Mouse (Mus musculus): Measurements from ENCODE around the gene Jag1.

Gene Jag1

DNA sequence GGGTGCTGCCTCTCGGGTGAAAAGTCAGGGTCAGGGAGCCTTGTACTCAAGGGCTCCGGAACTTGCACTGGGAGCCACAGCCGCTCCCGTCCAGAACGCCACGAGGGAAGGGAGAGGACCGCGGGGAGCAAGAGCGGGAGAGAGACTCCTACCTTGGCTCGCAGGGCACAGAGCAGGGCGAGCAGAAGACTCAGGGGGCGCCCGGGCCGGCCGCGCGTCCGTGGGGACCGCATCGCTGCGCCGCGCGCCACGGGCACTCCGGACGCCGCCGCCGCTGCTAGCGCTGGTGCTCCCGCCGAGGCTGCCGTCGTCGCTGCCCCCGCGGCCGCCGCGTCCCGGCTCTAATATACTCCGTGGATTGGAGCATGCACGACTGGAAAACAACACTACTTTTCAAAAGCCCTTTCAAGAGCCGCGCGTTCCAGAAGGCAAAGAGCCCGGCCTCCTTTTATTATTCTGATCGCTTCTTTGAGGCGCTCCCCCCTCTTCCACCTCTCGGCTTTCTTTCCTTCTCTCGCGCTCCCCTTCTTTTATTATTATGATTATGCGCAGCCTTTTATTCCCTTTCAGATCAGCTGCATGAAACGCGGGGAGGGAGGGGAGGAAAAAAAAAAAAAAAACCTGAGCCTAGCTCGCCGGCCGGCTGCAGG is at the start of gene Jag1:
TSS of gene Jag1 (minus strand) at position 620 of the 650 bp plus-strand sequence.
- DNase-seq (ENCODE audit: low read depth, low spot score): no peak

DNA sequence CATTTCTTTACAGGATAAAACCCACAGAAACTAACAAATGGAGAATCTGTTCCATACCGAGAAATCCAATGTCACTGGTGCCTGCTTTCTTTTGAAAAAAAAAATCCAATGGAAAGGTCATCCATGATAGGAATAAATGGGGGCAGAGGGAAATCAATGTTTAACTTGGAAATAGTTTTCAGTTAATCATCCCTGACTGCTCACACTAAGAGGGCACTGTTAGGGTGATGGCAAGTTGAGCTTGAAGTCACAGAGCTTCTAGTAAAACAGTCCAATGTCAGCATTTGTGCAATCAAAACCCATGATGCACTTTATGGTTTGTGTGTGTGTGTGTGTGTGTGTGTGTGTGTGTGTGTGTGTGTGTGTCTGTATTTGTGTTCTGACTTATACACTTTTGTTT is 39.6 kb upstream of the Jag1 start:
- no peak for DNase-seq (ENCODE audit: low read depth, low spot score)

DNA sequence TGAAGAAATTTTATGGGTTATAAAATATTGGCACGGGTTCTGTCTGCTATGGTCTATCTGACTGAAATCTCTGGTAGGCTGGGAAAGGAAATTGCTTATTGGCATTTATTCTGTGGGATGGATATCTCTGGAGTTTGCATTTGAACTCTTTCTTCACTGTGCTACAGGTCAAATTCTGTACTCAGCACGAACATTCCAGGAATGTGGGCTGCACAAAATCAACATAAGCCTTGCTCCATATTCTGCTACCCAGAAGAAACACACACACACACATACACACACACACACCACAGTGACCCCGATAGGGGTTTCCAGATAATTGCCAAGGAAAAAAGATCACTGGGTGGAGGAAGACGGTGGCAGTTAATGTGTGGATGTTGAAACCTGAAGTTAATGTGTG is 37.4 kb upstream of the Jag1 start:
- DNase-seq (ENCODE audit: low read depth, low spot score): no peak

DNA sequence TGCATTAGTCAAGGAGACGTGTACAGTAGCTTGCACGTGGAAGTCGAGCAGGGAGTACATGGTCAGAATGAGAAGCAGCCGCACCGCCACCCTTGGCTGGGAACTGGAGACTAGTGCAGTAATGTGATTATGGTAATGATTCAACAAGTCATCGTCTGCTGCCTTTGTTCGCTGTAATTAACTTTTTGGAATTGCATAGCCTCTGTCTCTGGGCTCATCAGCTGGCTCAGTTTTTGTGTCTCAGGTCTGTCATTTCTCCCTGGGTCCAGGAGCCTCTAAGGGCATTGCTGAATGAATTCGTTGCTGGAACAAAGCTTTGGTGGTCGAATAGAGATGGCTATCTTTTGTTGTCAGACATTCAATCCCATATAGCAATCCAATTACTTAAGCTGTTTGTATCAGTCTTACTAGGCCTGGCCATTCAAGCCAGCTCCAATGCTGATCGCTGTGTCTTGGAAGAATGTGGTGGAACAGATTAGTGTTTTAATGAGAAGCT is 36.8 kb upstream of the Jag1 start:
- no peak for DNase-seq (ENCODE audit: low read depth, low spot score)

DNA sequence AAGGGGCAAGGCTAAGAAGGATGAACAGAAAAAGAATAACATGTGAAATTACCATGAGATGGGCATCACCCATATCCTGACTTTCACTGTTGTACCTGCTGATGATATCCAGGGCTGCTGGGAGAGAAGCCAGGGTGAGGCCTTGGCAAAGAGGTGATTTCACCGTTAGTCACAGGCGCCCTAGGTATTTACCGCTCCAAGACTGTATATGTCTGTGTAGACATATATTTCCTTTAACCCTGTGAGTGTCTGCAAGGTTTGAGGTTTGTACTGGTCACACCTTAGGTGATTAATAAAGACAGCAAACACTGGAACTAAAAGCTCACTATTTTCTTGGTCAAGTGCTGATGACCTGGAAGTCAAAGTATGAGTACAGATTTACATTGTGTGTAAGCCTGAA is 34.5 kb upstream of the Jag1 start:
- DNase-seq (ENCODE audit: low read depth, low spot score): no peak

DNA sequence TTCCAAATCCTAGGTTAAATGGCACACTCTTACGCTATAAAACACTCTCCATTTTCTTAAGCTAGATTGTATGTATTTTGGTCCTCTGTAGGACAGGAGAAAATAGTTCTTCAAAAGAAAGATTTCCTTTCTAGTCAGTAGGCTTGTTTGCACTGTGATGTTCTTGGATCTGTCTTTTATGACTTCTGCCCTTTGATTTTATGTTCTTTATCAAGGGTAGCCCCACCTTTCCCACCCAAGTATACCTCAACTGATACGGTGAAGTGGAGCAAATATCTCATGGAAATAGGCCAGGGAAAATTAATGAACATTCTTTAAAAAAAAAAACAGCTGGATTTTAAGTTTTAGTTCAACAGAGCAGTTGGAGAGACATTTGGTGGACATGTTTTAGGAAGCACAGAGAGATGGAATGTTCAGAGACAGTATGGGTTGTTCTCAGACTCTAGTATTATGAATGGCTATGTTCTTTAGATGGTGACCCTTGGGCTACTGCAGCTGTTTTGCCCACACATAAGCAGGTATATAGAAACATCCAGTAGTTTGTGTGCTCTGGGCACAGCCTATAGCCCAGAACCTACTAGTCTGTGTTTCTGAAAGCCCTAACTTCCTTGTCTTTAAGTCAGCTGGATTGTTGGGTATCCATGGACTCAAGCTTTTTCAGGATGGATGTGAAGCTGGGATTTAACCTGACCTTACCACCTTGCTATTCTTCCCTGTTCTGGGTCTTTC is 30.7 kb upstream of the Jag1 start:
- no peak for DNase-seq (ENCODE audit: low read depth, low spot score)

DNA sequence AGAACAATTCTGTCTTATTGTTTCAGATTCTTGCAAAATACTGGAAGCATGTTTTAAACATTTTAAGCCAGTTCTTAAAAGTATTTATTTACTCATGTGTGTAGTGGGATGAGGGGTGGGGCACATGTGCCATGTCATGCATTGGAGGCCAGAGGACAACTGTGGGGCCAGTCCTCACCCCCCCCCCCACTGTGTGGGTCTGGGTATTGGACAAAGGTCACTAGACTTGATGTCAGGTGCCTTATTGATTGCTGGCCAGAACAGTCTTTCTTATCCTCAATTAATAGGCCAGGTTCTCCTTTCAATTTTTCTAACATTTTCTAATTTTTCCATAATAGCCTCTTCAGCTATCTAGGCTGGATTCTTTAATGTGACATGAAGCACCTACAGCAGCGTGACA is 21.6 kb upstream of the Jag1 start:
- DNase-seq (ENCODE audit: low read depth, low spot score): no peak

DNA sequence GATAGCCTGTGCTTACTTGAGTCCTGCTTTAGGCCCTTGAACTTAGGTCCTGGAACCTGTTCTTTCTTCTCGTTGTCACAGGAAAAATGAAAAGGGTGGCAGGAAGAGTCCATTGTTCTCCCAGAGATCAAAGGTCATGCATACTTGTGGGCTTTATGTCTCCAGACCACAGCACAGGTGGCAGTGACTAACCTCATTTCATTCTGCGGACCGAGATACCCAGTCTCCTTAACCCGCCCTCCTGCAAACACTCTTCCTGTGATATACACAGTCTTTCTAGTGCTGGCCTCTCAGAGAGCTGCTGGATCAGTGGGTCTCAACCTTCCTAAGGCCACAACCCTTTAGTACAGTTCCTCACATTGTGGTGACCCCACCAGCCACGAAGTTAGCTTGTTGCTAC is 17.6 kb upstream of the Jag1 start:
- DNase-seq (ENCODE audit: low read depth, low spot score): no peak

DNA sequence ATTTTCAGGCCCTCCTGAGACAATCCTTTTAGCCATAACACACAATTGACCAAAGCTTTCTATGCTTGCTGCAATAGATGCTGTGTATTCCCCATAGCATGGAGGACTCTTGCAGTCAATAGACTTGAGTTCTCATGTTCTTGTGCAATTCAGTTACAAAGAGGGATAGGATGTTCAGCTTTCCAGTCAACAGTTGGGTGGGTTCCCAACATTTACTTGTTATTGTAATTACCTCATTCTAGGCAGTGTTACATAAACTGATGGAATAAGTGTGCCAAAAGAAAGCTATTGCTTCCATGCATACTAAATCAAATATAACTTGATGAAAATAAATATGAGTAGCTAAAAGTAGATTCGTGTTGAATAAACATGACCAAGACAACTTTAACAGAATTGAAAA is 8.4 kb upstream of the Jag1 start:
- DNase-seq (ENCODE audit: low read depth, low spot score): no peak

DNA sequence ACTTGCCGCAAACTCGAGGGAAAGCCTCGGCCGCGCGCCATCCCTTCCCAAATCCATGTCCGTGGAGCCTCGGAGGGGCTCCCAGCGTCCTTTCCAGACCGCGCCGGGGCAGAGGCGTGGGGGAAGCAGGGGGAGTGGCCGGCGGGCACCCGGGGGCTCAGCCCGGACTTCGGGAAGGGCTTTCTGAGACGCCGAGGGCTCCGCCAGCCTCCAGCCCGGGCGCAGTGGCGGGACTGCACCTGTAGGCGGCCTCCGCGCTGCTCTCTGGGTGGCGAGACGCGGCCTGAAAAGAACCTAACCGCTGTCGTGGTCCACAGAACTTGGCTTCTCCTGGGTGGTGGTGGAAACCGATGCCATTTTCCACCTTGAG is 862 bp upstream of the Jag1 start:
- DNase-seq (ENCODE audit: low read depth, low spot score): peak; percentile 71

DNA sequence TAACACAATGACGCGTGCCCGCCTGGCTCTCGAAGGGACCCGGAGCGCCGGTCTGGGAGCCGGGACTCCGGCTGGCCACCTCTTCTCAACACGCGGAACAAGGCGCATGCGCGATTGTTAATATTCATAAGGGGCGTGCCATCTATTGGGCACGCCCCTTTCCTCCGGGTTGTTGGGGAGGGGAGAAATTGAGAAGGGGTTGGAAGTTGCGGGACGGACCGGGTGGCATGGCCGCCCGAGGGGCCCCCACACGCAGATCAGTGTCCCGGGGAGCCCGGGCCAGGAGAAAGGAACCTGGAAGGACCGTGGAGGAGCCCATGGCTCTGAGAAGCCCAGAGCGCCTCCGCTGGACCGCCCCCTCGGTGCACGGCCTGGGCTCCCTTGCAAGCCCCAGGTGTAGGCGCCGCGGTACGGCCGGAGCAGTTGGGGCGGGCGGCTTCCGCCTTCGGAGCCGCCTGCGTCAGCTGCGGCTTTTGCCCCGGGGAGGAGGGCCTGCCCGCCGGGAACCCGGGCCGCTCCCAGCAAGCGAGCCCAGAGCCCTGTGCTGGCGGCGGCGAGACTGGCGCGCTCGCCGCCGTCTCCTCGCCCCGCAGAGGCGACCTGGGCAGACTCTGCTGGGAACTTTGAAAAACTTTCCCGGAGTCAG is 354 bp upstream of the Jag1 start:
- peak; percentile 95 for DNase-seq (ENCODE audit: low read depth, low spot score)

DNA sequence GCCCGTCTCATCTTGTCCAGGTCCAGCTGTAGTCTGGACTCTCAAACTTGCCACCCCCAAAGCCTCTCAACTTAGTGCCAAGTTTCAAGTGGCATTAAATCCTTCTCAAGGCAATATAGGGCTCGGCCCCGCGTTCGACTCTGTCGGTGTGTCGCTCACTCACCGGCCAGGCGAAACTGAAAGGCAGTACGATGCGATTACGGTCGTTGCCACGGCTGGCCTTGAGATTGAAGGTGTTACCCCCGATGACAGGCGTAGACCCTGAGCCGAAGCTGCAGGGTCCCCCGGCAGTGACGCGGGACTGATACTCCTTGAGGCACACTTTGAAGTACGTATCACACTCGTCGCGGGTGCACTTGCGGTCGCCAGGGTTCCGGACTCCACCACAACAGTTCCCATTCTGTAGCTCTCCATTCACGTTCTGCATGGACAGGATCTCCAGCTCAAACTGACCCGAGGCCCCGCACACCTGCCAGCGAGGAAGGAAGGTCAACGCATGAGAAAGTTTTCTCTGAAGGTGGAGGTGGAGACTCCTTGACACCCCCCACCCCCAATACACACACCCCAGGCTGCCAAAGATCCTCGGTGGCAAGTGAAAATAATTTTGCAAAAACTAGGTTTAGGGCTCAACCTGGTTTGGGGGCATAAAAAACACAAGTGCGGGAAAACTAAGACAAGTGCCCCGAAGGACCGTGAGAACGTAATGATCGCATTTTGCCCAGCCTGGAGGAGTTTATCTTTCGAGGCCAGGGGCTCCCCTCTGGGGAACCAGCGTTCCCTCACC is 1.0 kb downstream of the Jag1 start:
- DNase-seq (ENCODE audit: low read depth, low spot score): no peak

DNA sequence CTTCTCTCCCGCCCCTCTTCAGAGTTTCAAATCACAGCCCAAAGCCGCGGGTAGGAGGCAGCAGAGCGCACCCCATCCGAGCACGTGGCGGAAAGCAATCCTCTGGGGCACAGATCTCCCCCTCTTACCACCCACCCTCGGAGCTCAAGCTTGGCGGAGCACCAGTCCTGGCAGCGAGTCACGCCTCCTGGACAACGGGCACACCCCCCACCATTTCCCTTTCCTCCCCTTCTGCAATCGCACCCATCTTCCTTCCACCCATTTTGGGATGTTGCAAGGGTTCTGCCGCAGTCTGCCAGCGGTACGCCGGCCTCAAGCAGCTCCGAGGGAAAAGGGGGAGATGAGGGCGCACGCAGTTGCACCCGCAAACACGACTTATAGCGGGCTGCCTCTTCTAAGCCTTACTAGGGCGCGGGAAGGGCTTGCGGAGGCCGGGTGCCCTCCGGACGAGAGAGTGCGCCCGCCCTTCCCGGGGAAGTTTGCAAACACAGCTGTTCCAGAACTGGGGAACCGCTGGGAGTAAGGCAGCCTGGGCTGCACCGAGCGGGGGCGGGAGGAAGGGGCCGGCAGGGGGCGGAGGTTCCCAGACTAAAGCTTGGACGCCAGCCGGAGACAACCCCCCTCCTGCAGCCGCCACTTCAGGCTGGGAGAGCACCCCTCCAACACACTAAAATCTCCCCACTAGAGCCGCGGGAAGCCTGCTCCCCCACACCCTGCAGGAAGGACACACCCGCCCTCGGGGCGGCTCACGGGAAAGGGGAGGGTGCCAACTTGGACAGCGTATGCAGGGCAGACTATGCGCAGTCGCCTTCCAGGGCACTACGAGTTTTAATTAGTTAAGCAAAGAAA is 2.0 kb downstream of the Jag1 start:
- no peak for DNase-seq (ENCODE audit: low read depth, low spot score)

DNA sequence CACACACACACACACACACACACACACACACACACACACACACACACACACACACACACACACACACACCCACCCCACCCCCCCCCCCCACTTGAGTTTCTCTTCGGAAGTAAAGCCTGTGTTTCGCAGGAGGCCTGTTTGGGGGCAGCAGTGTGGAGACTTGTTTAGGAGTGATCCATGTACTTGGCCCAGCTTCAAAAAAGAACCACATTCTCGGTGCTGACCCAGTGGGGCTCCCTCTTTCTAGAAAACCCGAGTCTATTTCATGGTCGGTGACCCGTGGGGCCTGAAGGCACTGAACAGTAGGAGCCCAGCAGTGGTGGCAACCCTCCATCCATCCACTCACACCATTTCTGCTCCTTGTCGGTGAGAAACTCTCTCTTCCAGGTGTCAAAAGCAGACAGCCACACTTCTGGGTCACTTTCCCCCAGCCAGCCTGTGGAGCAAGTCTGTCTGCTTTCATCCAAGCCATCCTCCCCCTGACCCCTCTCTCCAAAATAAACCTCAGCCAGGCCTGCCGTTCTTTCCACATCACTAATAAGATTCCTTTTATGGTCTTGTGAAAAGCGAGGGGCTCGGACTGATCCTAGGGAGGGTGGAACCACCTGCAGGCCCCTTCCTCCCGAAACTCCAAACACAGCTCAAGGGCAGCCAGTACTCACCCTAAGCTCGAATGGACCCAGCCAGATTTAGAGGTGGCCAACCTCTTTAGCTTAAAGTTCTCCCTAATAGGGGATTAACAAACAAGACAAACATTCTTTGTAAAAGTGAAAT is 3.0 kb downstream of the Jag1 start:
- DNase-seq (ENCODE audit: low read depth, low spot score): no peak

DNA sequence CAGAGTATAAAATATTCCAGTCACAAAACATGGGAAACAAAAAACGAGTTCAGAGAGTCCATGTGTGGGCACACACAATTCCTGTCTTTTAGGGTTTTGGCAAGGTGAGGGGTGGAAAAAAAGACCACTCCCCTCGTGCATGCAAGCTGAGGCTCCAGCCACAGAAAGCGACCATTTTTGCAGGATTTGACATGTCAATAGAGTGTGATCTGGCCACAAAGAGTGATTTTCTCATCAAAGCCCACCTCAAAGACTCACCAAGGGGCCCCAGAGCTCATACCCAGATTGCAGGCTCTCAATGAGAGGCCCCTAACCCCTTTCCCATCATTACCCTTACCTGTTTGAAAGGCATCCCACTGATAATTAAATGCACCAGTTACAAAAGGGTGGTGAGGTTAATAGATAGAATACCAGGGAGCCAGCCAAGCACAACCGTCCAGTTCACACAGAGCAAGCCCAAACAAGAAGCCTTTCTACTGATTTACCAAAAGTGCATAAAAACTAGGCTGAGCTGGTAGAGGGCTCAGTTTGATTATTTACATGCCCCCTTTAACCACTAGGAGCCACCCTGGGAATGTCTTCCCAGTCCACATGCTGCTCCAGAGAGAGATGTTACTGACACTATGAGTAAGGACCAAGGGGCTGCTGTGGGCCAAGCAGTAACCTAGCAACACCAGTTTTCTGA is 6.1 kb downstream of the Jag1 start:
- DNase-seq (ENCODE audit: low read depth, low spot score): no peak

DNA sequence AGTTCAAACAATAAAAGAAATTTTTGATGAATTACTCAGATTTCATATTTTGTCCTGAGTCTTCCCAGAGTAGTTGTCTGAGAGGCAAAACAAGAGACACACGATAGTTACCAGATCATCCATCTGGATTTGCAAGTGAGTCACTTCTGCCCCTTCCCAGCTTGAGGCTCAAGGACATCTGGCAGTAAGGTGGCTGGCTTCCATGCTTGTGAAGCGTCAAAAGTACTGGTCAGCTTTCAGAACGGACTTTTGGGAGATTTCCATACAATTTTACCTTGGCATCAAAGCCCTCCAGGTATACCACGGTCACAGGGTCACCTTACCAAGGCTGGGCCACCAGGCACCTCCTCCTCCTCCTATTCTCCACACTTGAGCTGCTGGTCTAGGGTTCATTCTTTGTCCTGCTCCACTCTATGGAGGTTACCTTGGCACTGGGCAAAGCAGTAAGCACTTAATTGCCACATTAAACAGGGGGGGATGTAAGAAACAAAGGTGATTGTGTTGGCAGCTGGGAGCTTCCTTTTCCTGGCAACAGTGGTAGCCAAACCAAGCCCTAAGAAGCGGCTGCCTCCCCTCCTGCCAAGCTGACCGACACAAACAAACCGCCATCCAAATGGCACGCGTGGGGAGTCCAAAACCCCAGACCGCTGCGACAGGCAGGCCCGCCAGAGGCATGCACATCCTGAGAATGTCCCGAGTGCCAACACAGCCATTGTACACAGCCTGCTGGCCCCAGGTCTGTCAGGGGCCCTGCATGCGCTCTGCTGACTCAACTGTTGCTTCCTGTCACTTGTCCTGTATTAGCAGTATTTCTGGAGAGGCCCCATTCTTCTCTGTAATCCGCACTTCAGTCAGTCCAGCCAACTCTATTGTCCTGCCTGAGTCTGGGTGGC is 6.9 kb downstream of the Jag1 start:
- DNase-seq (ENCODE audit: low read depth, low spot score): no peak

DNA sequence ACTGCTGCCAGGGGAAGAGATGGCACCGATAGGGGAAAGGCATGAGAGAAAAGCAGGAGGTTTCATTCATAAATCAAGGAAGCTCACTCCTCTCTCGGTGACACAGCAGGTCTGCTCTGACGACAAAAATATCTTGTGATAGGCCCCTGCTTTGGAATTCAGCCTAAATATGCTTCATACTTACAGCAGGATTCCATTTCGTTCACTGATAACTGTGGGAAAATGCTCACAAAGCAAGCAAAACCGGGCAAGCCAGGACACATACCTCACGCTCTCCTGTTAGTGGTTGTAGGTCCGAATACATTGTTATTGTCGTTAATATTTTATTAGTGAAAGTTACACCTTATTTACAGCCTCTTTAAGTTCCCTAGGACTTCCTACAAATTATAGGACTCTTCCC is 8.5 kb downstream of the Jag1 start:
- no peak for DNase-seq (ENCODE audit: low read depth, low spot score)

DNA sequence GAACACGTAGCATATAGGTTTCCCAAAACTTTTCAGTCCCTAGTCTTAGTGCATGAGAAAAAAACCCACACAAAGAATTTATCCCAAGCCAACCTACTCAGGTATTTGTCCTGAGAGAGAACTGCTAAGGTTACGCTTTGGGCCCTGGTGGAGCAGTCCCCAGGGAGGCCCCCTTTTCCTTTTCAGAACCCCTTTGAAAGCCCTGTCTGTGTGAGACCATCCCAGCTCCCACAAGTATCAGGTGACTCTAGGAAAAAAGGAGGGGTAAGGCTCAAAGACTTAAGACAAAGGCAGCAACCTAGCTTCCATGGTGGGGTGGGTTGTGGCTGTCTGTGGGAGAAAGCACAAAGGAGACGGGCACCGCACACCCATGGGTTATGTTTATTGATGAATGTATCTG is 9.2 kb downstream of the Jag1 start:
- DNase-seq (ENCODE audit: low read depth, low spot score): no peak

DNA sequence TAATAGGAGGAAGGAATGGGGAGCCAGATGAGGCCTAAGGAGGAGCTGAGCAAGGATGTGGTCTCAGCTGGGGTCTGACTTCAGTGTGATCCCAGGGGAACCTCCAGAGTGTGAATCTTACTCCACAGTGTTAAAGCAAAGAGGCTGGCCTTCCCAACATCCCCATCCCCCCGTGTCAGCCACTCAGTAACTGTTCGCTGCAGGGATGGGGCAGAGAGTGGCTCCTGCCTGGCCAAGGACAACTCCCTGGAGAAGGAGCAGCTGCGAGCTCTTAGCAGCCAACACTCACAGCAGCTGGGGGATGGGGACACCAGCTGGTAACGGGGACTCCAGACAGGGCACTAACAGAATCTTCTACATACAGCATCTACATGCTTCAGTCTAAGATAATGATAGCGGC is 15.4 kb downstream of the Jag1 start:
- no peak for DNase-seq (ENCODE audit: low read depth, low spot score)

All from embryo, embryonic 11.5 days (tissue).